Mouse (Mus musculus): Measurements from ENCODE around the gene Dad1.

Dad1 gene

GRCm38 (mm10) chr14:54225725-54226124, 28.2 kb downstream of the Dad1 start:
- DNase-seq (ENCODE audit: extremely low spot score, low read depth, low spot score): no peak

DNA sequence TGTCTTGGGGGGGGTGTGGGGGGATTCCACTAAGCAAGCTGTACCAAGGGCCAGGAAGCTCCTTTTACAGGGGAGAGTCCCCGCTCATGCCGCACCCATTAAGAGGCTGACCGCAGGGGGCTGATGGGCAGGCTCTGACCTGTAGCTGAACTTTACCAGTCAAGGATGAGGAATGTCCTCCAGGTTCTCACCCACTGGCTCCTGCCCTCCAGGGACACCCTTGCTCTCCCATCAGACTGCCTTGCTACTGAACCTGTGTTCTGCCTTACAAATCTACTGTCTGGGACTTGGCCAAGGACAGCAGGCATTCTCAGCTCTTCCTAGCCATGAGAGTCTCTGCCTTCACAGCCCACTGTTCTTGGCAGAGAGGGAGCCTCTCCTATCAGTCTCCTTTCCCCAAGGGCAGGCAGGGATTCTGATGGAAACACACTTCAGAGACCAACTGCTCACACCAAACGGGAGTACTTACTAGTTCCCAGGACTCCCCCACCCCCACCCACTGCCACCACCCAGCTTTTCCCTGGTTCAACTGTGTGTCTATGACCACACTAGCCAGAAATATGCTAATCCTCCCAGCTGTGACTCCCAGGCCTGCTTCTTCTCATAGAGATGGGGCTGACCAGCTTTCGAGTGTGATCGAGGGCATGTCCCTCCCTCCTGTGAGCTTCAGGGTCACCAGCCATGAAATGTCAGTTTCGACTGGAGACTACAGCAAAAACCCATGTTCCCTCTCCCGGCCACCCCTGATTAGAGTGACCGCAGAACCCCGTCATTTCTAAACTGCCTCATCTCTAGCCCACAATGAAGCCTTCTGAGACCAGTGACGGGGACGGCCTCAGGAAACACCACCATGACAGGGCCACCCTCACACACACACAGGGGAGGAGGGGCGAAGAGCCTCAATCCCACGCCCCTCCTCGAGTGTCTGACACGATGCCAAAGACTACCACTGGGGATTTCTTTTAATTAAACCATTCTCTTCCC, 29.1 kb downstream of the Dad1 start:
- DNase-seq (ENCODE audit: extremely low spot score, low read depth, low spot score): no peak

DNA sequence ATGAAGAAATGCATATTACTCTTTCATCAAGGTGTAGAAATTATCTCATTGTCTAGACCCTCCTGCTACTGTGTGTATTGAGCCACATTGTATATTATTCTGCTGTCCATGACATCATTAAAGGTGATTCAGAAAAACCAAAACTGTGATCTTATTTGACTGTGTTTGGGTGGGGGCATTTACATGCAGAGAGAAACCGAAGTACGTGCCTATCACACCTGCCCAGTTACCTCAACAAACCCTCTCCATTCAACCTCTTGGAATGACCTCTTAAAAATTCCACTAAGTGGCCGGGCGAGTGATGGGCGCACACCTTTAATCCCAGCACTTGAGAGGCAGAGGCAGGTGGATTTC, 29.9 kb downstream of the Dad1 start:
- no peak for DNase-seq (ENCODE audit: extremely low spot score, low read depth, low spot score)

DNA sequence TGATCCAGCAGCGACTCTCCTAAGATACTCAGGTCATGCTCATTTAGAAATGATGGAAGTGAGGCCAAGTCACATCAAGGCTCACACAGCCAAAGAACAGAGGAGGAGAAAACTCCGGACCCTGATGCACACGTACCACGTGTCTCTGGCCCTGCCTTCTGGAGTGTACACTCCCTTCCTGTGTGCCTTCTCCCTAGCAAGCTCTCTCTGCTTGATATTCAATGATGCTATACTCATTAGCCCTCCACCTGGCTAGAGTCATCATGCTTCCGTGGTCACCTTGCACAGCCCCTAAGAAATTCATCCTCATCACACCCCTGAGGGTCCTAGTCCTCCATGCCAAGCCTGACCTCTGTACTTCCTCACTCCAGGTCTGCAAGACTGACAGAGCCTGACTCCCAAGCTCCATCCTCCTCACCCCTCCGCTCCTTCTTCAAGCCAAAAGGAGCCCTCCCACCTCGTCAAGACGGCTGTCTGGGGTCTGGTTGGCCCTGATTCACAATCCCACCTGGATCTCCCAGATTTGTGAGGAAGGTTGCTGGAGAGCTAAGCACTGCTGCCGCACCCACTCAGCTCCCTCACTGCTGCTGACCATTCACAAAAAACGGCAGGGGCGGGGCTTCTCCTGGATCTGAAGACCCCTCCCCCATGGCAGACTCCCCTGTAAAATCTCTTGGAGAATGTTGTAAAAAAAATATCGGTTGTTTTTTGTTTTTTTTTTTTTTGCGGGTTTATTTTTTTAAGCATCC, 30.4 kb downstream of the Dad1 start:
- DNase-seq (ENCODE audit: extremely low spot score, low read depth, low spot score): no peak

DNA sequence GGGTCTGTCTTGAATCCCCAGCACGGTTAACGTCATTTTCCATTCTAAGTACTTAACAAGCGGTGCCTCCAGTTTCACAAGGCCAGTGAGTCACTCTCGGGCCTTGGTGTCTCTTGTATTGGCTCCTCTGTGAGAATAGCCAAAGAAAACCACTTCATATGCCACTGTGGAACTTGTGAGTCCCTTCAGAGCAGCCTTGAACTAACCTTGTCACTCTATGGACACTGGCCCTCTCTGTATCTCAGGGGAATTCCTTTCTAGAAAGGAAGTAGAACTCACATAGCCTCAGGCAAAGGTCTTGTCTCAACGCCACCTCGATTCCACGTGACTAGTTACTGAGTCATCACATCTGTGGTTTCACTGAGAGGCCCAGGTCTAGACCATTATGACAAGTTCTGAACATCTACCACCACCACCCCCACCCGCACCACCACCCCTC, 31.6 kb downstream of the Dad1 start:
- no peak for DNase-seq (ENCODE audit: extremely low spot score, low read depth, low spot score)

- no peak for DNase-seq (ENCODE audit: extremely low spot score, low read depth, low spot score)
Observed at GRCm38 (mm10) chr14:54221641-54222040, 32.3 kb downstream of the Dad1 start.

DNA sequence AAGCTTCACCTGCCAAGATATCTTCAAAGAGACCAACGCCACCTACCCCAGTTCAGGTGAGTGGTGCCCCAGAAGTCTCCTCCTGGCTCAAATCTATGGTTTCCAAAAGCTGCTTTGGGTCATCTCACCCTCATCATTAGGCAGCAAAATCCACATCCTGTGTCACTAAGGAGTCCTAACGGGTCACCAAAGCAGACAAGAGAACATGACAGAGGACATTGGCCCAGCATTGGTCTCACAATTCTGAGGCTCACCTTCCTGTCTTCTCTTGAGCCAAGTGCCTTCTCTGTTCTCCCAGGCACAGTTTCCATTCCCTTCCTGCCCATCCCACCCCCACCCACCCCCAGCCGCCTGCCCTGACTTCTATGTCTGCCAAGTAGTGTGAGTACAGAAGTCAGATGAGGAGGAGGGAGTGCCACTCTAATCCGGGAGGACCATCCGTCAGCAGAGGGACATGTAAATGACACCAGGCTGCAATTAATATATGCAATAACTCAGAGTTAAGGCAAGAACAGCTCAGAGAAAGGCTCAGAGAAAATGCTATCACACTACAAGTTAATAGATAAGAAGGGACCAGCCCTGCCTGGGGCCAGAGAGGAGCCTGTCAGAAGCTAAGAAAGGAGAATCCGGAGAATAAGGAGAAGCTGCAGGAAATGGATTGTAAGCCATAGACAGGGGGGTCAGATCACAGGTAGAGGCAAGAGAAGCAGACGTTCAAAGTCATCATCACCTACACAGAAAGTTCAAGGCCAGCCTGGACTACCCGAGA, 33.0 kb downstream of the Dad1 start:
- no peak for DNase-seq (ENCODE audit: extremely low spot score, low read depth, low spot score)

- DNase-seq (ENCODE audit: extremely low spot score, low read depth, low spot score): no peak
Observed at GRCm38 (mm10) chr14:54219849-54220248, 34.1 kb downstream of the Dad1 start.

DNA sequence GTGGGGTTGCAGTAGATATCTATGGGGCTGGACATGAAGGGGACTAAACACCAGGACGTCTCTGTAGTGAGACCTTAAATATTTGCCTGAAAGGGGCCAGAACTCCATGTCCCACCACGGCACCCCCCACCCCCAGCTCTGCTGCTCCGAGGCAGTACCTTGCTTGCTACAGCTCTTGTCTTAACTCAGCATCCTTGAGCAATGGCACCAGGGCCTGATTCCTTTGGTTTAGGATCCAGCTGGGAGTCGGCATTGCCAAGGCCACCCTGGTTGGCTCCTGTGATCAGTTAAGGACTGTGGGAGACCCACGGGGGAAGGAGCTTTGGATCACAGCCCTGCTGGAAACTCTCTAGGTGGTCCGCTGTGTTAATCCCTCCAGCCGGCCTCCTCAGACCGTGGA, 34.6 kb downstream of the Dad1 start:
- DNase-seq (ENCODE audit: extremely low spot score, low read depth, low spot score): no peak

DNA sequence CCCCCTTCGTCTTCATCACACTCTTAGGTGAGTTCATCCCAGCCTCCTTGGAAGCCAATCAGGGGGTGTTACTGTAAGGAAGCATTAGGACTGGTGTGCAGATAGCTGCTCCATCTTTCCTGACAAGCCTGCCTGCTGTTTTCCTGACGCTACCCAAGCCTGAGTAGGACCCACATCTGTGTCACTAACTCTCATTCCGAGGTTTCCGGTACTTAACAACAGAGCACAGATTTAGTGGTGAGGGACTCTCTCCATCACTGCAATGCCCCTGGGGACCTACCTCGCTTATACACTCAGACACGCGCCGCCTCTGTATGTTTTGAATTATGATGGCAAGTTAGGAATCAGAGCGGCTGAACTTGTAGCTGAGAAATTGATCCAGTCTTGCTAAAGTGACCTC, 35.2 kb downstream of the Dad1 start:
- DNase-seq (ENCODE audit: extremely low spot score, low read depth, low spot score): no peak

- no peak for DNase-seq (ENCODE audit: extremely low spot score, low read depth, low spot score)
Observed at GRCm38 (mm10) chr14:54218233-54218632, 35.7 kb downstream of the Dad1 start.

DNA sequence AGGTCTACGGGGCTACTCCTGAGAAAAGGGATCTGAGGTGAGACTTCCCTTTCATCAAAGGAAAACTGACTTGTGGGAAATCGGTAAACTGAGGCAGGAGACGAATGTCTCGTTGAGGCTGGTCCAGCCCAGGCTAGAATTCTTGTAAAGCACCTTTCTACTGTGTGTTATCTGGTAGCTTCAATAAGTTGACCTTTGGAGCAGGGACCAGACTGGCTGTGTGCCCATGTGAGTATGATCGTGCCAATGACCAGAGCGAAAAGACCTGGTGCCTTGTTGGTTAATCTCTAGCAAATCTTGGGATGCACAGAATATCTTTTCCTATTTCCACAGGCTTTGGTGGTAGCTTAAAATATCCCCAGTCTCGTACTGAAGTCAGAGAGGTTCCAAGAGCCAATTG, 37.8 kb downstream of the Dad1 start:
- no peak for DNase-seq (ENCODE audit: extremely low spot score, low read depth, low spot score)

GRCm38 (mm10) chr14:54214901-54215300, 39.0 kb downstream of the Dad1 start:
- no peak for DNase-seq (ENCODE audit: extremely low spot score, low read depth, low spot score)

- DNase-seq (ENCODE audit: extremely low spot score, low read depth, low spot score): no peak
Observed at GRCm38 (mm10) chr14:54214477-54214876, 39.4 kb downstream of the Dad1 start.

DNA sequence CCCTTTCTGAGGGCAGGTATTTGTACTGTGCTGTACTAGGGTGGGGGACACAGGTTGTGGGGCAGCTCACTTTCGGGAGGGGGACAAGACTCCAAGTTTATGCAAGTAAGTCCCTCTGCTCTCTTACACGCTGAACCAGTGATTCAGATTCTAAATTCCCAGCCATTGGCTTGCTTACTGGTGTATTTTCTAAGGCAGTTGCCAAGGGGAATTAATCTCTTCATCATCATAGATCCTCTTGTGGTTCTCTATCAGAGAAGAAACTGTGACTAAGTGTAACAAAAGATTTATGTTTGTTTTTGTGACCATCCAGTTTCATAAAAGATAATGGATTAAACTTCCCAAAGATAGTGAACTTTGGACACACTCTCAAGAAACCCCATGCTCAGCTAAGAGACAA, 40.2 kb downstream of the Dad1 start:
- DNase-seq (ENCODE audit: extremely low spot score, low read depth, low spot score): no peak

DNA sequence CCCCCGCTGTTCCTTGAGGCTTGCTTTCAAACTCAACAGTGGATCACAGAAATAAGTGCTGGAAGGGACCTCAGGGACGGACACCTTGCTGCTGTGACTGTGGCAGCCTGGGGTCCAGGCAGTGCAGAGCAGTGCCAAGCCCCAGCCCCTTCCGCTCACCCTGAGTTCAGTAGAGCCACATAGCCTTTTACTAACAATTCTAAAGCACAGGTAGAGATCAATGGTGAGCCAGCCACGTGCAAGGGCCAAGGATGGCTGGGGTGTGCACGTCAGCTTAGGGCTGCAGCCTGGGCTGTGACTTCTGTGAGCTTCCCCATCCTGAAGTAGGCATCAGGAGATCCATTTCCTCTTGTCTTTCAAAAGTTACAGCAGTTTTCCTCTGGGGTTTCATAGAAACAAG, 42.1 kb downstream of the Dad1 start:
- no peak for DNase-seq (ENCODE audit: extremely low spot score, low read depth, low spot score)

DNA sequence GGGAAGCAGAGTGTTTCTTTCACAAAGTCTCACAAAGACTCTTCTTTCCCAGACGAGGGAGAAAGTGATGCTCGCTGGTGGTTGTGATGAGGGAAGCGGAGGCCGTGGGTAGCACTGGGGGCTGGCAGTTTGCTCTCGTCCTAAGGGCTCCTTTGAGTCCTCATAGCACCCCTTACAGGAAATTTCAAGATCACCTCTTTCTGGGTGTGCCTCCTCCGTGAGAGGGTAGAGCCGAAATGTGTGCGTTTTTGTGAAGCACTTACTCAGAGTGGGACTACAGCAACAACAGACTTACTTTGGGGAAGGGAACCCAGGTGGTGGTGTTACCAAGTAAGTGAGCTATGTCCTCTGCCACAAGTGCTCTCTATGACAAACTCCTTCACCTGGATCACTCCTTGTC, 42.7 kb downstream of the Dad1 start:
- DNase-seq (ENCODE audit: extremely low spot score, low read depth, low spot score): no peak

DNA sequence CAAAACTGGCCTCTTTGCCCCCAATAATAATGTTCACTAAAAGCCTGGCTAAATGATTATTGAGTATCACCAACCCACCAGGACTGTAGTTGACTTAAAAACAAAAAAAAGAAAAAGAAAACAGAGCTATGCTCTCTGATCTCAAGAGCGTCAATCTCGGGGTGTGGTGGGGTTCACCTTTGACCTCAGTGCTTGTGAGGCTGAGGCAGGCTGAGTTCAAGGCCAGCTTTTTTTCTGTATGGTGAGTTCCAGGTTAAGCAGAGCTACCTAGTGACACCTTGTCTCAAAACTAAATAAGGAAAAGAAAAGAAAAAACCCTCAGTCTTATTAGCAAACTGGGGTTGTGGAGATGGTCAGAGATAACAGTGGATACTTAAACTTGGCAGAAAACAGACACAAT, 43.5 kb downstream of the Dad1 start:
- no peak for DNase-seq (ENCODE audit: extremely low spot score, low read depth, low spot score)

DNA sequence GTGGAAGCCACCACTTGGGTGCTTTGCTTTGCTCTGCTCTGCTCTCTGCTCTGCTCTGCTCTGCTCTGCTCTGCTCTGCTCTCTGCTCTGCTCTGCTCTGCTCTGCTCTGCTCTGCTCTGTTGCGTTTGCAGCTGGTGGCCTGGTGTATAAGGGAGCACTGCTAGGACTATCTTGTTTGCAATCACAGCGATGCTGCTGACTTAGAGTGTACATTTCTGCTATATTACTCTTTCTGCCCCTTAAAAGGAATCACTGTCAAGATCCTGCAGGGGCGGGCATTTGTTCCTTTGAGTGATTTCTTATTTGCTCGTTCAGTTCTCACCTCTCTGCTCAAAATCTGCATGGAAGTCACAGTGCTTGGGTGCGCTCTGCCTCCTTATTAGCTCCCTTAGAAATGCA, 44.0 kb downstream of the Dad1 start:
- DNase-seq (ENCODE audit: extremely low spot score, low read depth, low spot score): no peak

DNA sequence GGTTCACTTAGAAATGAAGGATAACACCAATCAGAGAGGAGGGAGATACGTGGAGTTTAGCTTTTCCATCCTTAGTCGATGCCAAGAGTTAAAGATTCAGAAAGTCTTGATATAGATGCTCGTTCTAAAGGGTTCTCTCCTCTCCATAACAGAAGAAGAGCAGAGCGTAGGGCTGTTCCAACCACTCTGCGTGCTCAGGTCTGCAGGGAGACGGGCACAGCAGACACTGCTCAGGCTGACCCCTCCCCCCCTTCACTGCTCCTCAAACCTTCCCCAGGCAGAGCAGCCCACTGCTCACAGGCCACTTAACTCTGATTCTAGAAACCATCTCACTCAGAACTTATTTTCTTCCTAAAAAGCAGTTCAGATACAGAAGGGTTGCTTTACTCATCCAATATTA, 45.2 kb downstream of the Dad1 start:
- DNase-seq (ENCODE audit: extremely low spot score, low read depth, low spot score): no peak

DNA sequence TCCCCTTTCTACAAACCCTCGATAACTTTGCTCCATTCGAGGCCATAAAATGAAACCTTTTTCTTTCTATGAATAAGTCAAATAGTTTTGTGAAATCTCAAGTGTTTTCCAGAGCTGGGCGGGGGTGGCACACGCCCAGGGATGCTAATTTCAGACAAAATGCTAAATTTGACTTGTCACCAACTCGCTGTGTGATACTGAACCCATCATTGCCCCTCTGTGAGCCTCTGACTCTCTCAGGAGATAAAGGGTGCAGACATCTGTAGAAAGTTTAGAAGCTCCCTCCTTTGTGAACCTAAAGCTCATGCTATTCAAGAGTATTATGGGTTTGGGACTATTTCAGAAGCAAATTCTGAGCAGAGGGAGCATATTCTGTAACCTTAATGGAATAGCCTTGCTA, 46.0 kb downstream of the Dad1 start:
- DNase-seq (ENCODE audit: extremely low spot score, low read depth, low spot score): no peak
